Mouse (Mus musculus) olfactory bulb, adult 2 months (tissue): ENCODE results near the gene Nudcd3.

Experiments used
- CTCF ChIP-seq: fragments of 200-500 bp; IDR thresholded peaks from 2 replicates; pipeline ENCODE4 v1.5.1; 2012; ENCODE audit warnings: low read depth, mild to moderate bottlenecking, low read length, moderate library complexity; ENCODE audit not compliant: insufficient read depth
- POLR2A ChIP-seq: fragments of 200-500 bp; IDR thresholded peaks from 2 replicates; pipeline ENCODE4 v1.6.1; 2012; ENCODE audit warnings: mild to moderate bottlenecking, low read depth, low read length, moderate library complexity; ENCODE audit not compliant: insufficient read depth

GRCm38 (mm10) chr11:6158515-6158914 is 41.7 kb downstream of the Nudcd3 start:
- TF ChIP-seq POLR2A, result no peak
- no peak for TF ChIP-seq CTCF
